Mouse (Mus musculus) cerebellum, postnatal 36 days (tissue): ENCODE measurements at regions not wholly inside any gene's neighbourhood (a gene's known extent, or its start where the extent isn't known, plus 50 kb on each side); places are given as distances from the start of the nearest gene placed in this dataset.

Experiments used
- DNase-seq, 2 experiments: peaks; one replicate each; pipeline ENCODE4 v3.0.0; 2021 to 2022; ENCODE audit warnings: mixed read lengths in 2 of 2

GRCm38 (mm10) chr1:28229611-28230010 lies 550.4 kb downstream of the Gm597 start:
- DNase-seq = no peak

GRCm38 (mm10) chr1:28214243-28215038 lies 565.6 kb downstream of the Gm597 start:
- DNase-seq = peak; percentile 83 to 84
